Mouse (Mus musculus) testis, adult 2 months (tissue): ENCODE results near the gene Smpd3.
"Not testable (repeated sequence)": the region's sequence is repeated elsewhere in the genome, so short reads cannot be mapped to it uniquely, and the experiment has no call there.

ENCODE experiments used
- CTCF ChIP-seq: fragments of 200-500 bp; IDR thresholded peaks from 2 replicates; pipeline ENCODE4 v1.5.1; 2012; ENCODE audit warnings: low read depth, mild to moderate bottlenecking, inconsistent platforms, low read length, moderate library complexity; ENCODE audit not compliant: control insufficient read depth, insufficient read depth, insufficient replicate concordance
- POLR2A ChIP-seq: fragments of 200-500 bp; IDR thresholded peaks from 2 replicates; pipeline ENCODE4 v1.6.1; 2012; ENCODE audit warnings: low read depth, mild to moderate bottlenecking, inconsistent platforms, low read length, moderate library complexity; ENCODE audit not compliant: control insufficient read depth

GRCm38 (mm10) chr8:106308082-106308786, 29.6 kb downstream of the Smpd3 start:
- not testable (repeated sequence) for TF ChIP-seq POLR2A, CTCF
